ENCODE assay signal across 26 mouse cellular contexts in the genomic region with DNA sequence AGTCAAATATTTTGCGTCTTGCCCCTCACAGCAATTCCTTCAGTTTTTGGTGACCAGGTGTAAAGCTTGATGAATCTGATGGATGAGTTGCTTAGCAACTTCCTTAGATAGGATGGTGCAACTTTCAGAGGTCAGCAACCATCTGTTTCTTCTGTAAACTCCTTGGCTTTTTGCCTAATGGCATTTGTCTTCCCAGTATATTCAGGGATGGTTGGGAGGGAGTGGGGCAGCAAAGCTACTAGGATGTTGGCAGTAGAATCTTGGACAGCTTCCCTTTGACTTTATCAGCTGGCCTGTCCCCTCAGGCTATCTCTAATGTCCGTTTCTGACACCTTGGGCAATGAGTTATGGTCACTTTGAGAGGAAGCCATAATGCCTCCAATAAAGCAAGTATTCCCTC.
"Had no signal": no experiment of that assay in that cellular context is flagged by ENCODE, and none has a peak within 500 bp of the region (broad histone marks: within the 10 kb centered on the region; RNA-seq: fewer than 3 reads in every experiment).

No protein-coding gene starts in this region.

- ATAC-seq: hindbrain, embryonic 16.5 days; intestine, embryonic 16.5 days had no signal

- H3K27ac ChIP-seq: heart, adult 2 months; heart, embryonic 13.5 days; heart, embryonic 15.5 days; hindbrain, embryonic 14.5 days; kidney, embryonic 15.5 days; kidney, postnatal 0 days; left cerebral cortex, adult 2 months; limb, embryonic 10.5 days; limb, embryonic 12.5 days had no signal

- H3K4me3 ChIP-seq: heart, adult 2 months; heart, embryonic 13.5 days; heart, embryonic 15.5 days; kidney, embryonic 15.5 days; left cerebral cortex, adult 2 months; limb, embryonic 10.5 days; limb, embryonic 12.5 days had no signal

- H3K4me1 ChIP-seq: heart, embryonic 13.5 days; heart, embryonic 15.5 days had no signal

- DNase-seq: gastrocnemius, postnatal 14 days; gastrocnemius, postnatal 36 days; heart, adult 11 months; heart, adult 2 months; heart, postnatal 14 days; heart, postnatal 36 days; kidney, adult 11 months; kidney, adult 2 months; kidney, adult 9 months; kidney, postnatal 14 days; kidney, postnatal 36 days; layer of hippocampus, adult 9-11 months; layer of hippocampus, postnatal 36 days; liver had no signal

- H3K36me3 ChIP-seq: heart, embryonic 13.5 days; heart, embryonic 15.5 days; kidney, embryonic 15.5 days; limb, embryonic 10.5 days; limb, embryonic 12.5 days had no signal

- H3K27me3 ChIP-seq: heart, embryonic 13.5 days; heart, embryonic 15.5 days; kidney, embryonic 15.5 days had no signal

- H3K9ac ChIP-seq: heart, embryonic 13.5 days; heart, embryonic 15.5 days; hindbrain, embryonic 14.5 days; kidney, embryonic 15.5 days; limb, embryonic 12.5 days had no signal

- H3K4me2 ChIP-seq: heart, embryonic 11.5 days; heart, embryonic 13.5 days; heart, embryonic 15.5 days; hindbrain, embryonic 14.5 days; kidney, embryonic 15.5 days; limb, embryonic 12.5 days; liver, embryonic 11.5 days had no signal

- H3K9me3 ChIP-seq: heart, embryonic 13.5 days; heart, embryonic 15.5 days; kidney, embryonic 15.5 days; limb, embryonic 10.5 days; limb, embryonic 12.5 days had no signal
